Mouse (Mus musculus) kidney, postnatal 10 days (tissue): ENCODE data around the gene Afap1l2.

Source experiments
- DNase-seq: peaks from one replicate; pipeline ENCODE4 v3.0.0; 2021; ENCODE audit warnings: mixed read lengths

Afap1l2 gene

GRCm38 (mm10) chr19:56935777-56936176 lies 72.3 kb downstream of the Afap1l2 start:
- no peak for DNase-seq

- DNase-seq = no peak
Measured at GRCm38 (mm10) chr19:56935111-56935510, 72.9 kb downstream of the Afap1l2 start.

- no peak for DNase-seq
Measured at GRCm38 (mm10) chr19:56933800-56934199, 74.2 kb downstream of the Afap1l2 start.

GRCm38 (mm10) chr19:56930029-56930428 lies 78.0 kb downstream of the Afap1l2 start:
- DNase-seq = no peak

GRCm38 (mm10) chr19:56929392-56929791 lies 78.6 kb downstream of the Afap1l2 start:
- DNase-seq = no peak

- DNase-seq = no peak
Measured at GRCm38 (mm10) chr19:56921744-56922143, 86.3 kb downstream of the Afap1l2 start.

GRCm38 (mm10) chr19:56920232-56920631 lies 87.8 kb downstream of the Afap1l2 start:
- no peak for DNase-seq

GRCm38 (mm10) chr19:56919628-56920027 lies 88.4 kb downstream of the Afap1l2 start:
- peak; percentile 95 for DNase-seq

GRCm38 (mm10) chr19:56915084-56915483 lies 92.9 kb downstream of the Afap1l2 start:
- peak; percentile 73 for DNase-seq

GRCm38 (mm10) chr19:56914658-56915057 lies 93.4 kb downstream of the Afap1l2 start:
- no peak for DNase-seq

- no peak for DNase-seq
Measured at GRCm38 (mm10) chr19:56913761-56914160, 94.3 kb downstream of the Afap1l2 start.

- no peak for DNase-seq
Measured at GRCm38 (mm10) chr19:56910561-56910960, 97.5 kb downstream of the Afap1l2 start.

GRCm38 (mm10) chr19:56908472-56909270 lies 99.4 kb downstream of the Afap1l2 start:
- peak; percentile 79 for DNase-seq

- DNase-seq = no peak
Measured at GRCm38 (mm10) chr19:56907850-56908249, 100.2 kb downstream of the Afap1l2 start.

GRCm38 (mm10) chr19:56905395-56905794 lies 102.6 kb downstream of the Afap1l2 start:
- DNase-seq = no peak

GRCm38 (mm10) chr19:56904095-56904494 lies 103.9 kb downstream of the Afap1l2 start:
- DNase-seq = no peak

GRCm38 (mm10) chr19:56897654-56898053 lies 110.4 kb downstream of the Afap1l2 start:
- peak; percentile 60 for DNase-seq

GRCm38 (mm10) chr19:56893326-56893725 lies 114.7 kb downstream of the Afap1l2 start:
- peak; percentile 35 for DNase-seq

GRCm38 (mm10) chr19:56892586-56892985 lies 115.4 kb downstream of the Afap1l2 start:
- DNase-seq = no peak

GRCm38 (mm10) chr19:56891438-56891837 lies 116.6 kb downstream of the Afap1l2 start:
- DNase-seq = no peak

GRCm38 (mm10) chr19:56888654-56889053 lies 119.4 kb downstream of the Afap1l2 start:
- no peak for DNase-seq

GRCm38 (mm10) chr19:56887879-56888278 lies 120.1 kb downstream of the Afap1l2 start:
- DNase-seq = no peak

- DNase-seq = no peak
Measured at GRCm38 (mm10) chr19:56877364-56877763, 130.7 kb downstream of the Afap1l2 start.

- DNase-seq = peak; percentile 24
Measured at GRCm38 (mm10) chr19:56874601-56875315, 133.3 kb downstream of the Afap1l2 start.
